Mouse (Mus musculus) MEL (cell line): ENCODE measurements around the gene 4933428G20Rik. TPM values are rescaled to one million over a fixed set of nuclear protein-coding genes. Genes with fewer than 3 reads are reported as not detected.

Experiments
- DNase-seq: peaks from one replicate; pipeline ENCODE4 v3.0.0; 2011; ENCODE audit warnings: low read depth, low spot score
- H3K27ac ChIP-seq: 2 replicates; pipeline ENCODE4 v1.5.1; 2012; ENCODE audit warnings: low read depth, mild to moderate bottlenecking, control low read depth, low read length, moderate library complexity; ENCODE audit not compliant: control insufficient read depth
- H3K27me3 ChIP-seq, 2 experiments: fragments of 150-350 bp in 1 of 2; sonication (generic) in 1 of 2; 2 replicates each; pipeline ENCODE4 v1.6.1; 2012; ENCODE audit warnings: low read length in 2 of 2, mild to moderate bottlenecking in 2 of 2, improper control_type of control experiment in 1 of 2, moderate library complexity in 1 of 2; ENCODE audit not compliant: insufficient read depth in 2 of 2, control insufficient read depth in 1 of 2
- H3K36me3 ChIP-seq, 2 experiments: 2 replicates each; pipeline ENCODE4 v1.6.1; 2012 to 2014; ENCODE audit warnings: low read length in 2 of 2, improper control_type of control experiment in 1 of 2, inconsistent platforms in 1 of 2, mild to moderate bottlenecking in 1 of 2; ENCODE audit not compliant: insufficient read depth in 2 of 2, control insufficient read depth in 1 of 2
- H3K4me1 ChIP-seq, 2 experiments: fragments of 150-350 bp in 1 of 2; sonication (generic) in 1 of 2; 2 replicates each; pipeline ENCODE4 v1.6.1; 2012; ENCODE audit warnings: low read length in 2 of 2, improper control_type of control experiment in 1 of 2, mild to moderate bottlenecking in 1 of 2; ENCODE audit not compliant: insufficient read depth in 2 of 2, control insufficient read depth in 1 of 2
- H3K4me3 ChIP-seq, 2 experiments: fragments of 150-350 bp in 1 of 2; sonication (generic) in 1 of 2; 2 replicates each; pipeline ENCODE4 v1.5.1; 2012; ENCODE audit warnings: low read depth in 2 of 2, low read length in 2 of 2, mild to moderate bottlenecking in 2 of 2, moderate library complexity in 2 of 2, control low read depth in 1 of 2, improper control_type of control experiment in 1 of 2; ENCODE audit not compliant: control insufficient read depth in 1 of 2, insufficient read depth in 1 of 2
- H3K79me2 ChIP-seq: 2 replicates; pipeline ENCODE4 v1.6.1; 2012; ENCODE audit warnings: mild to moderate bottlenecking, low read length, moderate library complexity; ENCODE audit not compliant: control insufficient read depth, poor library complexity, insufficient read depth
- H3K9ac ChIP-seq: 2 replicates; pipeline ENCODE4 v1.6.1; 2012; ENCODE audit warnings: low read depth, mild to moderate bottlenecking, control low read depth, low read length, moderate library complexity; ENCODE audit not compliant: control insufficient read depth, poor library complexity, severe bottlenecking
- H3K9me3 ChIP-seq: fragments of 150-350 bp; sonication (generic); replicated peaks from 2 replicates; pipeline ENCODE4 v1.6.1; 2012; ENCODE audit warnings: mild to moderate bottlenecking, low read length, improper control_type of control experiment, moderate library complexity; ENCODE audit not compliant: insufficient read depth
- CHD1 ChIP-seq: IDR thresholded peaks from 2 replicates; pipeline ENCODE4 v1.6.1; 2012; ENCODE audit warnings: low read depth, mild to moderate bottlenecking, inconsistent platforms, low read length, improper control_type of control experiment
- CTCF ChIP-seq, 3 experiments: IDR thresholded peaks in 2 of 3; conservative IDR thresholded peaks in 1 of 3; 2 replicates each; pipeline ENCODE4 v1.5.1; 2011 to 2012; ENCODE audit warnings: low read length in 3 of 3, low read depth in 2 of 3, mild to moderate bottlenecking in 2 of 3, improper control_type of control experiment in 1 of 3, inconsistent platforms in 1 of 3, mixed read lengths in 1 of 3, moderate library complexity in 1 of 3; ENCODE audit not compliant: control insufficient read depth in 1 of 3, insufficient read depth in 1 of 3, poor library complexity in 1 of 3, severe bottlenecking in 1 of 3
- E2F4 ChIP-seq: IDR thresholded peaks from 2 replicates; pipeline ENCODE4 v1.6.1; 2011; ENCODE audit warnings: low read depth, low read length, improper control_type of control experiment, borderline replicate concordance
- ELF1 ChIP-seq: IDR thresholded peaks from 2 replicates; pipeline ENCODE4 v1.6.1; 2014; ENCODE audit warnings: low read depth, mild to moderate bottlenecking, inconsistent platforms, low read length, improper control_type of control experiment, moderate library complexity
- EP300 ChIP-seq, 2 experiments: IDR thresholded peaks; 2 replicates each; pipeline ENCODE4 v1.6.1; 2011; ENCODE audit warnings: improper control_type of control experiment in 2 of 2, low read length in 2 of 2, low read depth in 1 of 2, mild to moderate bottlenecking in 1 of 2
- HCFC1 ChIP-seq: IDR thresholded peaks from 2 replicates; pipeline ENCODE4 v1.6.1; 2012; ENCODE audit warnings: low read depth, mild to moderate bottlenecking, inconsistent platforms, low read length, improper control_type of control experiment, moderate library complexity
- MAX ChIP-seq: IDR thresholded peaks from 2 replicates; pipeline ENCODE4 v1.6.1; 2011; ENCODE audit warnings: low read length, improper control_type of control experiment
- MEF2A ChIP-seq: IDR thresholded peaks from 2 replicates; pipeline ENCODE4 v1.6.1; 2014; ENCODE audit warnings: low read depth, mild to moderate bottlenecking, inconsistent platforms, low read length, improper control_type of control experiment; ENCODE audit not compliant: poor library complexity, insufficient replicate concordance, severe bottlenecking; ENCODE audit errors: extremely low read depth
- MYB ChIP-seq: IDR thresholded peaks from 2 replicates; pipeline ENCODE4 v1.6.1; 2011; ENCODE audit warnings: mild to moderate bottlenecking, low read depth, low read length, improper control_type of control experiment
- RAD21 ChIP-seq: IDR thresholded peaks from 2 replicates; pipeline ENCODE4 v1.6.1; 2011; ENCODE audit warnings: mild to moderate bottlenecking, low read depth, low read length, improper control_type of control experiment
- RCOR1 ChIP-seq: IDR thresholded peaks from 2 replicates; pipeline ENCODE4 v1.6.1; 2012; ENCODE audit warnings: low read depth, mild to moderate bottlenecking, inconsistent platforms, low read length, improper control_type of control experiment
- SIN3A ChIP-seq: IDR thresholded peaks from 2 replicates; pipeline ENCODE4 v1.6.1; 2012; ENCODE audit warnings: low read length, improper control_type of control experiment, inconsistent platforms
- SMC3 ChIP-seq: IDR thresholded peaks from 2 replicates; pipeline ENCODE4 v1.6.1; 2011; ENCODE audit warnings: low read depth, low read length, improper control_type of control experiment
- TAL1 ChIP-seq: IDR thresholded peaks from 2 replicates; pipeline ENCODE4 v1.6.1; 2012; ENCODE audit warnings: mild to moderate bottlenecking, inconsistent platforms, low read length, moderate library complexity, mixed read lengths
- TCF12 ChIP-seq: IDR thresholded peaks from 2 replicates; pipeline ENCODE4 v1.6.1; 2014; ENCODE audit warnings: low read depth, mild to moderate bottlenecking, inconsistent platforms, low read length, improper control_type of control experiment, moderate library complexity
- USF1 ChIP-seq: IDR thresholded peaks from 2 replicates; pipeline ENCODE4 v1.6.1; 2014; ENCODE audit warnings: low read depth, mild to moderate bottlenecking, inconsistent platforms, low read length, improper control_type of control experiment, moderate library complexity
- USF2 ChIP-seq, 2 experiments: IDR thresholded peaks; 2 replicates each; pipeline ENCODE4 v1.6.1; 2011 to 2012; ENCODE audit warnings: improper control_type of control experiment in 2 of 2, low read length in 2 of 2, borderline replicate concordance in 1 of 2, inconsistent platforms in 1 of 2, low read depth in 1 of 2, mild to moderate bottlenecking in 1 of 2; ENCODE audit not compliant: insufficient read depth in 1 of 2
- ZC3H11A ChIP-seq: IDR thresholded peaks from 2 replicates; pipeline ENCODE4 v1.6.1; 2012; ENCODE audit warnings: low read depth, mild to moderate bottlenecking, inconsistent platforms, low read length, improper control_type of control experiment
- ZKSCAN1 ChIP-seq: IDR thresholded peaks from 2 replicates; pipeline ENCODE4 v1.6.1; 2012; ENCODE audit warnings: low read depth, mild to moderate bottlenecking, inconsistent platforms, low read length, improper control_type of control experiment, moderate library complexity
- ZMIZ1 ChIP-seq: IDR thresholded peaks from 2 replicates; pipeline ENCODE4 v1.6.1; 2012; ENCODE audit warnings: low read depth, mild to moderate bottlenecking, inconsistent platforms, low read length, improper control_type of control experiment, moderate library complexity
- polyA plus RNA-seq, 2 experiments: library from polyadenylated mRNA; stranded (reverse) in 1 of 2; unstranded in 1 of 2; fragments of >175 nt in 1 of 2; fragments of >200 nt in 1 of 2; gene quantifications; 2 replicates each; pipeline versions ENCODE4 v1.2.1 to v1.2.4; 2012; ENCODE audit warnings: low replicate concordance in 2 of 2, low read depth in 1 of 2; ENCODE audit not compliant: insufficient read length in 2 of 2, insufficient read depth in 1 of 2, missing spikeins in 1 of 2
- total RNA-seq: library from RNA; depleted of rRNA; stranded (reverse); fragments of 300-350 nt; gene quantifications from 2 replicates; pipeline ENCODE4 v1.2.3, GENCODE M21; 2012

4933428G20Rik gene
- total and polyA plus RNA-seq, 3 experiments, result 0.15 TPM; not detected in 2

DNA sequence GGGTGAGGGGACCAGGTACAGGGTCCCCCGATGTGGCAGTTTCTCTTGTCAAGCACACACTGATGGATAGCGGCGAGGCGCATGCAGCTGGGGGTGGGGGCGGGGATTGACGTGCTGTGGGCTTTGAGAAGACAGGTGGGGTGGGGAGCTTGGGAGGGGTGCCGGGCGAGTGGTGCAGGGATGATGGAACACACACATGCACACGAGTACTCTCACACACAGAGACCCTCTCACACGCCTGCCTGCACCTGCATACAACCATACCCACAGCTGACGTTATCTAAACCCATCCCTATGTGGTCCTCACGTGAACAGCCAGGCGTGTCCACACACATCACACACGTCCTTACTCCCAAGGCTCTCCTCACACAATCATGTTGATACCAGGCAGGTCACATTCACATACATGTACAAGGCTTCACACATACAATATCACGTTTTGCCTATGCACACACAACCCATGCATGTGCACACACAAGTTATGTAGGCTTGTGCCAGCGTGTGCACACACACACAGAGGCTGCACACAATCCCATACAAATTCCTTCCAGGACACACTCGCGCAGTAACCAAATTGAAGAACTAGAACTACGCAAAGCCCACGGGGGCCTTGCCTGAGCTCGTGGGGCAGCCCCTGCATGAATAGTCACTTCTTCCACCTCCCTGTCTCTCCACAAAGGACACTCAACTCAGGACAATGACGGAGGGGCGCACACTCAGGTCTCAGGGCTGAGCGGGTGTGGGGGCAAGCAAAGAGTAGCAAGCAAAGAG lies 9.8 kb upstream of the 4933428G20Rik start:
- Histone ChIP-seq H3K27me3 (no peaks in the 10 kb centered on the region), H3K9me3 (no peaks in the 10 kb centered on the region), H3K4me3 (no peak overlapping the region), H3K36me3 (peaks cover 0 to 15% of the 10 kb centered on the region in 2 experiments; a peak in 2 of 4 replicates), H3K9ac (no peak overlapping the region), H3K4me1 (peaks cover 6 to 21% of the 10 kb centered on the region in 2 experiments; a peak in 3 of 4 replicates), H3K27ac (no peak overlapping the region), H3K79me2 (no peaks in the 10 kb centered on the region)
- TF ChIP-seq ELF1 (no peak), CHD1 (no peak), USF2 (IDR thresholded peaks at IDR 0.05; ENCODE audit: borderline replicate concordance in 1 of 2, insufficient read depth in 1 of 2, low read depth in 1 of 2, low read length in 2 of 2) (no peak), RAD21 (no peak), TAL1 (no peak), TCF12 (no peak), RCOR1 (no peak), CTCF (IDR thresholded peaks at IDR 0.05 in 2 of 3, conservative IDR thresholded peaks at IDR 0.05 in 1 of 3; ENCODE audit: control insufficient read depth in 1 of 3, insufficient read depth in 1 of 3, low read depth in 2 of 3, low read length in 3 of 3, poor library complexity in 1 of 3, severe bottlenecking in 1 of 3) (no peak)
- DNase-seq, result no peak

DNA sequence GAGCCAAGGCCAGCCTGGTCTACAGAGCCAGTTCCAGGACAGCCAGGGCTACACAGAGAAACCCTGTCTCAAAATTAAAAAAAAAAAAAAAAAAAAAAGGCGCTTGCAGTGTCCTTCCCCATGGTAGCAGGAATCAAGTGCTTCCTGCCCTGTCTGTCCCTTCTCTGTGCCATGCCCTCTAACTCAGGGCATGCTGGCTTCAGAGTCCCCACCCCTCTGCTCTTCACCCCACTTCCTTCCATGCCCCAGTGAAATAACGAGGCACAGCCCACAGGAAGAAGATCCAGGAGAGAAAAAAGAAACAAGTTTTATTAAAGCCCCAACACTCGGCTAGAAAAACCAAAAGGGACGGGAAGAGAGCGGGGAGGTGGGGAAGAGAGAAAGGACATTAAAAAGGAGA lies 8.9 kb upstream of the 4933428G20Rik start:
- DNase-seq, result no peak

DNA sequence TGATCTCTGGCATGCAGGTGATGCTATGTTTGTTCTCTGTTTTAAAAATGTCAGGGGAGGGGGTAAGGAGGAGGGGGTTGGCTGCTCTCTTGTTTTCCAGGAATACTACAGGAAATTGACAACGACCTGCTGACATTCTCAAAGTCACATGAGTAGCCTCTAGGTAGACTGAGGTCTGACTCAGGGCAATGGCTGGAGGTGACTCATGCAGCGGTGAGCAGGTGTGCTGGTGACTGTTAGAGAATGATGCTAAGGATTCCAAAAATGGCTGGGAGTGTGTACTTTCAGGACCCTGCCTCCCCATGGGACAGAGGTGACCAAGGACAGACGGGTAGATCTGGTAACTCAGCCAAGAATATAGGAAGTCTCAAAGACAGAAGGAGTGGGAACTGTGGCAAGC lies 8.1 kb upstream of the 4933428G20Rik start:
- H3K27me3 ChIP-seq, result no peaks in the 10 kb centered on the region
- TF ChIP-seq ZC3H11A (no peak), MAX (no peak), MEF2A (no peak), HCFC1 (no peak)
- no peak overlapping the region for H3K9ac ChIP-seq
- peaks cover 6 to 21% of the 10 kb centered on the region in 2 experiments; a peak in 3 of 4 replicates for H3K4me1 ChIP-seq
- DNase-seq, result no peak
- no peak overlapping the region for H3K27ac ChIP-seq
- H3K79me2 ChIP-seq, result no peaks in the 10 kb centered on the region
- H3K4me3 ChIP-seq, result no peak overlapping the region
- no peaks in the 10 kb centered on the region for H3K9me3 ChIP-seq
- peaks cover 0 to 15% of the 10 kb centered on the region in 2 experiments; a peak in 2 of 4 replicates for H3K36me3 ChIP-seq

More for the DNA sequence above, 8.9 kb upstream of the 4933428G20Rik start:
- Histone ChIP-seq H3K9ac (no peak overlapping the region), H3K9me3 (no peaks in the 10 kb centered on the region), H3K4me1 (peaks cover 6 to 21% of the 10 kb centered on the region in 2 experiments; a peak in 3 of 4 replicates), H3K36me3 (peaks cover 0 to 15% of the 10 kb centered on the region in 2 experiments; a peak in 2 of 4 replicates), H3K27me3 (no peaks in the 10 kb centered on the region), H3K27ac (no peak overlapping the region), H3K4me3 (no peak overlapping the region), H3K79me2 (no peaks in the 10 kb centered on the region)
- TF ChIP-seq E2F4 (no peak), MAX (no peak), SIN3A (no peak), EP300 (IDR thresholded peaks at IDR 0.05; ENCODE audit: low read depth in 1 of 2, low read length in 2 of 2) (no peak), MYB (no peak), SMC3 (no peak), USF1 (no peak), RCOR1 (no peak), ZKSCAN1 (no peak), CTCF (IDR thresholded peaks at IDR 0.05 in 2 of 3, conservative IDR thresholded peaks at IDR 0.05 in 1 of 3; ENCODE audit: control insufficient read depth in 1 of 3, insufficient read depth in 1 of 3, low read depth in 2 of 3, low read length in 3 of 3, poor library complexity in 1 of 3, severe bottlenecking in 1 of 3) (no peak), TAL1 (no peak), ZC3H11A (no peak), ZMIZ1 (no peak)
